Mouse (Mus musculus): Measurements from ENCODE around the gene Rab20. TPM values are rescaled to one million over a fixed set of nuclear protein-coding genes. Genes with fewer than 3 reads are reported as not detected.
A peak's percentile ranks its signal among the peaks of the same experiment; 100 is the strongest.

Rab20 gene
- polyA plus RNA-seq, 1 experiment from 2014 or later, result 24.2 TPM

GRCm38 (mm10) chr8:11463541-11463888 is 15.0 kb downstream of the Rab20 start:
- Histone ChIP-seq H3K9me3 (replicated peaks) (no peaks in the 10 kb centered on the region), H3K9ac (no peak overlapping the region), H3K36me3 (peaks cover 8% of the 10 kb centered on the region; the same call in 1 of the 2 replicates), H3K4me1 (peaks cover 57% of the 10 kb centered on the region), H3K4me3 (replicated peaks) (no peak overlapping the region), H3K4me2 (no peak overlapping the region), H3K27me3 (no peaks in the 10 kb centered on the region), H3K27ac (0 out of 2 replicates have a peak overlapping the region, but pooled peaks have one; percentile 29)
- no peak for ATAC-seq (replicated peaks; ENCODE audit: low FRiP score)
- 92% methylated on average over 2 of the region's 2 CpGs for WGBS

- Histone ChIP-seq H3K27me3 (no peaks in the 10 kb centered on the region), H3K4me2 (no peak overlapping the region), H3K27ac (0 out of 2 replicates have a peak overlapping the region, but pooled peaks have one; percentile 85), H3K36me3 (peaks cover 6% of the 10 kb centered on the region; the same call in 1 of the 2 replicates), H3K4me3 (replicated peaks) (no peak overlapping the region), H3K9me3 (replicated peaks) (no peaks in the 10 kb centered on the region), H3K4me1 (peaks cover 61% of the 10 kb centered on the region), H3K9ac (no peak overlapping the region)
- 95% methylated on average over 4 of the region's 4 CpGs for WGBS
- no peak for ATAC-seq (replicated peaks; ENCODE audit: low FRiP score)
These were observed 15.9 kb downstream of the Rab20 start for GRCm38 (mm10) chr8:11462641-11463040.

- Histone ChIP-seq H3K27me3 (no peaks in the 10 kb centered on the region), H3K9ac (no peak overlapping the region), H3K36me3 (no peaks in the 10 kb centered on the region), H3K9me3 (replicated peaks) (no peaks in the 10 kb centered on the region), H3K4me1 (peaks cover 68% of the 10 kb centered on the region), H3K27ac (peak overlapping the region; percentile 85), H3K4me3 (replicated peaks) (no peak overlapping the region), H3K4me2 (no peak overlapping the region)
- WGBS, result 48% methylated on average over 2 of the region's 2 CpGs
- ATAC-seq (replicated peaks; ENCODE audit: low FRiP score), result no peak
These were observed 16.7 kb downstream of the Rab20 start for GRCm38 (mm10) chr8:11461847-11462246.

- ATAC-seq (replicated peaks; ENCODE audit: low FRiP score), result no peak
- no peak overlapping the region for H3K9ac ChIP-seq
- H3K4me2 ChIP-seq, result no peak overlapping the region
- no peaks in the 10 kb centered on the region for H3K27me3 ChIP-seq
- no peak overlapping the region for H3K4me3 ChIP-seq (replicated peaks)
- peak overlapping the region; percentile 85 for H3K27ac ChIP-seq
- WGBS, result 46% methylated on average over 2 of the region's 2 CpGs
- no peaks in the 10 kb centered on the region for H3K36me3 ChIP-seq
- H3K4me1 ChIP-seq, result peaks cover 68% of the 10 kb centered on the region
- no peaks in the 10 kb centered on the region for H3K9me3 ChIP-seq (replicated peaks)
These were observed 17.6 kb downstream of the Rab20 start for GRCm38 (mm10) chr8:11460934-11461333.

- Histone ChIP-seq H3K36me3 (no peaks in the 10 kb centered on the region), H3K4me2 (0 out of 2 replicates have a peak overlapping the region, but pooled peaks have one; percentile 0), H3K4me1 (peaks cover 61% of the 10 kb centered on the region), H3K4me3 (replicated peaks) (no peak overlapping the region), H3K9ac (no peak overlapping the region), H3K27me3 (no peaks in the 10 kb centered on the region), H3K9me3 (replicated peaks) (no peaks in the 10 kb centered on the region), H3K27ac (peak overlapping the region; percentile 85)
- peak; percentile 57 for ATAC-seq (replicated peaks; ENCODE audit: low FRiP score)
- WGBS, result 11% methylated on average over 5 of the region's 5 CpGs
These were observed 19.5 kb downstream of the Rab20 start for GRCm38 (mm10) chr8:11459016-11459415.

GRCm38 (mm10) chr8:11457981-11458836 is 20.3 kb downstream of the Rab20 start:
- Histone ChIP-seq H3K9me3 (replicated peaks) (no peaks in the 10 kb centered on the region), H3K27ac (peak overlapping the region; percentile 85), H3K4me1 (peaks cover 57% of the 10 kb centered on the region), H3K4me3 (replicated peaks) (no peak overlapping the region), H3K4me2 (0 out of 2 replicates have a peak overlapping the region, but pooled peaks have one; percentile 0), H3K9ac (no peak overlapping the region), H3K27me3 (no peaks in the 10 kb centered on the region), H3K36me3 (no peaks in the 10 kb centered on the region)
- WGBS, result 25% methylated on average over 11 of the region's 12 CpGs
- ATAC-seq (replicated peaks; ENCODE audit: low FRiP score), result peak; percentile 50; the same call in 1 of the 2 replicates

- no peaks in the 10 kb centered on the region for H3K36me3 ChIP-seq
- H3K4me2 ChIP-seq, result no peak overlapping the region
- peaks cover 61% of the 10 kb centered on the region for H3K4me1 ChIP-seq
- peak overlapping the region; percentile 85 for H3K27ac ChIP-seq
- WGBS, result 69% methylated on average over 3 of the region's 3 CpGs
- H3K9me3 ChIP-seq (replicated peaks), result no peaks in the 10 kb centered on the region
- H3K27me3 ChIP-seq, result no peaks in the 10 kb centered on the region
- no peak overlapping the region for H3K9ac ChIP-seq
- ATAC-seq (replicated peaks; ENCODE audit: low FRiP score), result no peak
- no peak overlapping the region for H3K4me3 ChIP-seq (replicated peaks)
These were observed 21.2 kb downstream of the Rab20 start for GRCm38 (mm10) chr8:11457278-11457677.

GRCm38 (mm10) chr8:11454228-11454627 is 24.3 kb downstream of the Rab20 start:
- peaks cover 60% of the 10 kb centered on the region for H3K4me1 ChIP-seq
- no peak overlapping the region for H3K27ac ChIP-seq
- no peak overlapping the region for H3K4me2 ChIP-seq
- WGBS, result 67% methylated on average over 12 of the region's 12 CpGs
- no peaks in the 10 kb centered on the region for H3K9me3 ChIP-seq (replicated peaks)
- no peak overlapping the region for H3K4me3 ChIP-seq (replicated peaks)
- H3K9ac ChIP-seq, result no peak overlapping the region
- no peaks in the 10 kb centered on the region for H3K27me3 ChIP-seq
- no peak for ATAC-seq (replicated peaks; ENCODE audit: low FRiP score)
- H3K36me3 ChIP-seq, result 0 out of 2 replicates have a peak, but pooled peaks cover under 1% of the 10 kb centered on the region

GRCm38 (mm10) chr8:11452974-11453373 is 25.5 kb downstream of the Rab20 start:
- H3K9me3 ChIP-seq (replicated peaks), result no peaks in the 10 kb centered on the region
- H3K27ac ChIP-seq, result peak overlapping the region; percentile 46
- no peaks in the 10 kb centered on the region for H3K27me3 ChIP-seq
- peaks cover 13% of the 10 kb centered on the region for H3K36me3 ChIP-seq
- ATAC-seq (replicated peaks; ENCODE audit: low FRiP score), result no peak
- H3K4me1 ChIP-seq, result peaks cover 48% of the 10 kb centered on the region
- no peak overlapping the region for H3K4me2 ChIP-seq
- WGBS, result 53% methylated on average over 4 of the region's 4 CpGs
- H3K9ac ChIP-seq, result no peak overlapping the region
- H3K4me3 ChIP-seq (replicated peaks), result no peak overlapping the region

GRCm38 (mm10) chr8:11452559-11452958 is 26.0 kb downstream of the Rab20 start:
- ATAC-seq (replicated peaks; ENCODE audit: low FRiP score), result no peak
- Histone ChIP-seq H3K27ac (peak overlapping the region; percentile 46), H3K4me2 (no peak overlapping the region), H3K36me3 (peaks cover 17% of the 10 kb centered on the region), H3K4me3 (replicated peaks) (no peak overlapping the region), H3K9me3 (replicated peaks) (no peaks in the 10 kb centered on the region), H3K27me3 (no peaks in the 10 kb centered on the region), H3K4me1 (peaks cover 44% of the 10 kb centered on the region), H3K9ac (no peak overlapping the region)
- WGBS, result 65% methylated on average over 3 of the region's 3 CpGs

- WGBS, result 88% methylated on average over 1 of the region's 1 CpGs
These were observed 26.4 kb downstream of the Rab20 start for GRCm38 (mm10) chr8:11452152-11452551.

More at GRCm38 (mm10) chr8:11452152-11452551, 26.4 kb downstream of the Rab20 start:
- Histone ChIP-seq H3K36me3 (peaks cover 21% of the 10 kb centered on the region), H3K27ac (peak overlapping the region; percentile 46), H3K4me1 (peaks cover 41% of the 10 kb centered on the region), H3K4me2 (no peak overlapping the region), H3K9me3 (replicated peaks) (no peaks in the 10 kb centered on the region), H3K4me3 (replicated peaks) (no peak overlapping the region), H3K27me3 (no peaks in the 10 kb centered on the region), H3K9ac (no peak overlapping the region)
- no peak for ATAC-seq (replicated peaks; ENCODE audit: low FRiP score)

Measured in kidney, embryonic 15.5 days (tissue).